Mouse (Mus musculus) forebrain, embryonic 15.5 days (tissue): ENCODE measurements around the gene Zfp341. TPM values are rescaled to one million over a fixed set of nuclear protein-coding genes. Genes with fewer than 3 reads are reported as not detected.

Source experiments
- ATAC-seq: fragments of 200-750 bp; cut with Nextera tagmentation; replicated peaks from 2 replicates; pipeline ENCODE4 v1.8.0; 2017; ENCODE audit warnings: mild to moderate bottlenecking, moderate TSS enrichment, moderate library complexity
- H3K27ac ChIP-seq: fragments of 300-500 bp; sonication (generic); replicated peaks from 2 replicates; pipeline ENCODE4 v1.5.1; 2015; ENCODE audit warnings: mild to moderate bottlenecking, inconsistent platforms
- H3K27me3 ChIP-seq: fragments of 300-500 bp; sonication (generic); 2 replicates; pipeline ENCODE4 v1.6.1; 2015; ENCODE audit warnings: inconsistent platforms
- H3K36me3 ChIP-seq: fragments of 300-500 bp; sonication (generic); 2 replicates; pipeline ENCODE4 v1.6.1; 2015; ENCODE audit warnings: mild to moderate bottlenecking, inconsistent platforms
- H3K4me1 ChIP-seq: fragments of 300-500 bp; sonication (generic); 2 replicates; pipeline ENCODE4 v1.6.1; 2015; ENCODE audit warnings: inconsistent platforms
- H3K4me2 ChIP-seq: fragments of 300-500 bp; sonication (generic); replicated peaks from 2 replicates; pipeline ENCODE4 v1.6.1; 2015; ENCODE audit warnings: mild to moderate bottlenecking, inconsistent platforms
- H3K4me3 ChIP-seq: fragments of 300-500 bp; sonication (generic); 2 replicates; pipeline ENCODE4 v1.5.1; 2015; ENCODE audit warnings: mild to moderate bottlenecking, inconsistent platforms
- H3K9ac ChIP-seq: fragments of 300-500 bp; sonication (generic); replicated peaks from 2 replicates; pipeline ENCODE4 v1.6.1; 2015; ENCODE audit warnings: mild to moderate bottlenecking, inconsistent platforms
- H3K9me3 ChIP-seq: fragments of 300-500 bp; sonication (generic); 2 replicates; pipeline ENCODE4 v1.6.1; 2016; ENCODE audit warnings: inconsistent platforms
- WGBS: fragments of 180-500 bp; shearing (Covaris S2); methylation state at CpG from one replicate; pipeline ENCODE4 v1.1.7; 2015; ENCODE audit warnings: mixed read lengths; 5-methylcytosine and 5-hydroxymethylcytosine counted together
- polyA plus RNA-seq: library from polyadenylated mRNA; unstranded; fragments of >200 nt; fragmentation: Nextera tagmentation; extraction: Ambion mirVana; gene quantifications from 2 replicates; pipeline ENCODE4 v1.2.1, GENCODE M21; 2015

The Zfp341 gene
- polyA plus RNA-seq, 1 experiment from 2014 or later = 2.7 TPM

DNA sequence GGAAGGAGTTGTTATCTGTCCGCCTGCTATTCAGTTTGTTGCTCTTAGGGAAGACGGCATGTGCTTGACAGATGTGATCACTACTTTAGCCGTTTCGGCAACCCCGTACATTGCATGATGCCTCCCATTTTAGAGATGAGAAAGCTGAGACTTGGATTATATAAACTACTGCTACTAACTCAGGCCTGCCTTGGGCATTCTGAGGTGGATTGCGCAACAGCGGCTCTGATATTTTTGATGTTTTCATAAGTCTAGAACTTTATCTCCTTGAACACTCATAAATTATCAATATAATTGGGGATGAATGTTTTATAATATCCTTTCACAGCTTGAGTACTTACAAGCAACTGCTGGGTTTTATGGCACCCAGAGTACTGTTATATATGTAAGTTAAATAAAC lies 55.6 kb downstream of the Zfp341 start:
- WGBS = 97% methylated on average over 7 of the region's 7 CpGs
- Histone ChIP-seq H3K27me3 (no peaks in the 10 kb centered on the region), H3K9me3 (no peaks in the 10 kb centered on the region), H3K4me2 (no peak overlapping the region), H3K27ac (no peak overlapping the region), H3K4me1 (peaks cover 7% of the 10 kb centered on the region; the same call in 1 of the 2 replicates), H3K9ac (no peak overlapping the region), H3K36me3 (peaks cover under 1% of the 10 kb centered on the region; the same call in 1 of the 2 replicates), H3K4me3 (no peak overlapping the region)
- ATAC-seq = no peak

- Histone ChIP-seq H3K4me2 (no peak overlapping the region), H3K27ac (no peak overlapping the region), H3K9ac (no peak overlapping the region), H3K4me3 (no peak overlapping the region), H3K4me1 (peaks cover 11% of the 10 kb centered on the region; the same call in 1 of the 2 replicates), H3K9me3 (no peaks in the 10 kb centered on the region), H3K27me3 (no peaks in the 10 kb centered on the region), H3K36me3 (no peaks in the 10 kb centered on the region)
- no peak for ATAC-seq
- WGBS = 58% methylated on average over 4 of the region's 4 CpGs
Measured at GRCm38 (mm10) chr2:154670106-154670505, 57.0 kb downstream of the Zfp341 start.

- H3K27ac ChIP-seq = no peak overlapping the region
- ATAC-seq = no peak
- H3K27me3 ChIP-seq = no peaks in the 10 kb centered on the region
- H3K36me3 ChIP-seq = no peaks in the 10 kb centered on the region
- H3K4me2 ChIP-seq = no peak overlapping the region
- no peaks in the 10 kb centered on the region for H3K9me3 ChIP-seq
- peaks cover 11% of the 10 kb centered on the region; the same call in 1 of the 2 replicates for H3K4me1 ChIP-seq
- H3K9ac ChIP-seq = no peak overlapping the region
- H3K4me3 ChIP-seq = no peak overlapping the region
- 83% methylated on average over 4 of the region's 4 CpGs for WGBS
Measured at GRCm38 (mm10) chr2:154670741-154671140, 57.6 kb downstream of the Zfp341 start.

DNA sequence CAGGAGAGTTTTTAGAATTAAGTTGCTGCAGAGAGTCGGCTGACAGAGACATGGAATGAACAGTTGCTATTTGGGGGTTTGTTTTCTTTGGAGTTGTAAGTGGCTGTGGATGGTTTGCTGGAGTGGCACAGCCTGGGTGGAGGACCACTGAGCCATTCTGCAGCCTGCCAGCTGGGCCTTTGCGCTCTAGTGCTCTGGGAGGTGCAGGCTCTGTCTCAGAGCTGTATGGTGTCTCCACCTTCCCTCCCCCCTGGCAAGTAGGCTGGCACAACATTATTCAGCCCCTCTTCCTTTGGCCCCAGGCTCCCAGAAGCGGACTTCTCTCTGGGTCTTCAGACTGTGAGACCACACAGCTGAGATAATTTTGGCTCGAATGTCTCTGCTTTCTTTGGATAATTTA lies 60.9 kb downstream of the Zfp341 start:
- no peaks in the 10 kb centered on the region for H3K27me3 ChIP-seq
- peaks cover 34% of the 10 kb centered on the region for H3K4me1 ChIP-seq
- ATAC-seq = no peak

GRCm38 (mm10) chr2:154676653-154677609 lies 63.8 kb downstream of the Zfp341 start:
- Histone ChIP-seq H3K9ac (peak overlapping the region; percentile 23; the same call in 1 of the 2 replicates), H3K27me3 (no peaks in the 10 kb centered on the region), H3K36me3 (no peaks in the 10 kb centered on the region), H3K4me3 (peak overlapping the region; percentile 21), H3K9me3 (no peaks in the 10 kb centered on the region), H3K27ac (peak overlapping the region; percentile 91), H3K4me1 (peaks cover 44% of the 10 kb centered on the region), H3K4me2 (peak overlapping the region; percentile 40)
- 48% methylated on average over 19 of the region's 19 CpGs for WGBS
- peak; percentile 75 for ATAC-seq

More for the DNA sequence above, 60.9 kb downstream of the Zfp341 start:
- Histone ChIP-seq H3K36me3 (no peaks in the 10 kb centered on the region), H3K9ac (no peak overlapping the region), H3K9me3 (no peaks in the 10 kb centered on the region), H3K27ac (no peak overlapping the region), H3K4me3 (no peak overlapping the region), H3K4me2 (no peak overlapping the region)
- 77% methylated on average over 4 of the region's 4 CpGs for WGBS

DNA sequence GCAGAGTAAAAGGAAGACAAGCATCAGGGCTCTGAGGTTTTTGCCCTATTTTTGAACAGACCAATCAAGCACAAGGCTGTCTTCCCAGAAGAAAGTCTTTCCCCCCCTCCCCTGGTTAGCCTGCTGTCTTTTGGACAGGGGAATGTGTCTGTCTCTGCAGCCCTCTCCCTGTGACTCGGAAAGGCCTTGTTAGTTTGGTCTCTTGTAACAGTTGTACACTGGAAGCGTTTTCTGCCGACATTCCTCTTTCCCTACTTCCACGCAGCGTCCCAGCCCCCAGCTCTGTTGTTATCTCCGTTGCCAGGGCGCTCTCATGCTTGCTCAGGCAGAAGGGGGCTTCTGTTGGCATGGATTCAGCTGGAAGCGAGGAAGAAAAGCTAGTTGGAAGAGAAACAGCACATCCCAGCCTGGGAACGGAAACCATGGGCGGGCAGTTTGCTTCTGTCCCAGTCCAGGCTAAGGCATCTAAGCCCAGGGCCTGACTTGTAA lies 64.6 kb downstream of the Zfp341 start:
- Histone ChIP-seq H3K4me3 (peak overlapping the region; percentile 21; the same call in 1 of the 2 replicates), H3K36me3 (no peaks in the 10 kb centered on the region), H3K27ac (peak overlapping the region; percentile 91), H3K9me3 (no peaks in the 10 kb centered on the region), H3K4me1 (peaks cover 51% of the 10 kb centered on the region), H3K9ac (peak overlapping the region; percentile 23), H3K27me3 (no peaks in the 10 kb centered on the region), H3K4me2 (peak overlapping the region; percentile 40)
- ATAC-seq = peak; percentile 85
- WGBS = under 1% methylated on average over 10 of the region's 10 CpGs

GRCm38 (mm10) chr2:154678995-154679394 lies 65.9 kb downstream of the Zfp341 start:
- H3K27ac ChIP-seq = no peak overlapping the region
- ATAC-seq = no peak
- no peak overlapping the region for H3K4me3 ChIP-seq
- no peak overlapping the region for H3K4me2 ChIP-seq
- no peak overlapping the region for H3K9ac ChIP-seq
- WGBS = 85% methylated on average over 3 of the region's 3 CpGs
- H3K4me1 ChIP-seq = peaks cover 57% of the 10 kb centered on the region
- no peaks in the 10 kb centered on the region for H3K27me3 ChIP-seq
- no peaks in the 10 kb centered on the region for H3K9me3 ChIP-seq
- no peaks in the 10 kb centered on the region for H3K36me3 ChIP-seq

GRCm38 (mm10) chr2:154680337-154680736 lies 67.2 kb downstream of the Zfp341 start:
- Histone ChIP-seq H3K27ac (no peak overlapping the region), H3K9me3 (no peaks in the 10 kb centered on the region), H3K9ac (no peak overlapping the region), H3K4me2 (no peak overlapping the region), H3K27me3 (no peaks in the 10 kb centered on the region), H3K36me3 (no peaks in the 10 kb centered on the region), H3K4me1 (peaks cover 62% of the 10 kb centered on the region), H3K4me3 (no peak overlapping the region)
- ATAC-seq = no peak
- 88% methylated on average over 2 of the region's 2 CpGs for WGBS

DNA sequence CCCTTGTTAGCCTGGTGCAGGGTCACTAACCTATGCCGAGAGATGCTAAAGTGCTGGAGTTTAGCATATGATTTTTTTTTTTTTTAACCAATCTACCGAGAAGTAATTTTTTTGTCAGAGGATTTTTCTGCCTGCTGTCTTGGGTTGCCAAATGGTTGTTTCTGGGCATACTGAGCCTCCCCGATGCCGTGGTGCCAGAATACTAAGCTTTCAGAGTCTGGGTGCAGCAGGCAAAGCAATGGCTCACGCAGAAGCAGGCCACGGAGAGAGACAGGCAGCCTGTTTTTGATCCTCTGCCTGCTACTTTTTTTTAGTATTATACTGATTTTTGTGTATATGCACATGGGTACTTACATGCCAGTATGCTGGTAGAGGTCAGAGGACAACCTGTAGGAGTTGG lies 67.8 kb downstream of the Zfp341 start:
- Histone ChIP-seq H3K27ac (no peak overlapping the region), H3K4me1 (peaks cover 64% of the 10 kb centered on the region), H3K4me3 (no peak overlapping the region), H3K9ac (no peak overlapping the region), H3K36me3 (no peaks in the 10 kb centered on the region), H3K4me2 (no peak overlapping the region), H3K9me3 (no peaks in the 10 kb centered on the region), H3K27me3 (no peaks in the 10 kb centered on the region)
- 82% methylated on average over 6 of the region's 6 CpGs for WGBS
- no peak for ATAC-seq

GRCm38 (mm10) chr2:154682712-154683111 lies 69.6 kb downstream of the Zfp341 start:
- peaks cover 50% of the 10 kb centered on the region for H3K4me1 ChIP-seq
- peak overlapping the region; percentile 66 for H3K27ac ChIP-seq
- WGBS = 14% methylated on average over 1 of the region's 1 CpGs
- H3K4me3 ChIP-seq = no peak overlapping the region
- H3K9ac ChIP-seq = peak overlapping the region; percentile 10; the same call in 1 of the 2 replicates
- ATAC-seq = no peak
- no peaks in the 10 kb centered on the region for H3K27me3 ChIP-seq
- no peaks in the 10 kb centered on the region for H3K36me3 ChIP-seq
- no peaks in the 10 kb centered on the region for H3K9me3 ChIP-seq
- H3K4me2 ChIP-seq = no peak overlapping the region

DNA sequence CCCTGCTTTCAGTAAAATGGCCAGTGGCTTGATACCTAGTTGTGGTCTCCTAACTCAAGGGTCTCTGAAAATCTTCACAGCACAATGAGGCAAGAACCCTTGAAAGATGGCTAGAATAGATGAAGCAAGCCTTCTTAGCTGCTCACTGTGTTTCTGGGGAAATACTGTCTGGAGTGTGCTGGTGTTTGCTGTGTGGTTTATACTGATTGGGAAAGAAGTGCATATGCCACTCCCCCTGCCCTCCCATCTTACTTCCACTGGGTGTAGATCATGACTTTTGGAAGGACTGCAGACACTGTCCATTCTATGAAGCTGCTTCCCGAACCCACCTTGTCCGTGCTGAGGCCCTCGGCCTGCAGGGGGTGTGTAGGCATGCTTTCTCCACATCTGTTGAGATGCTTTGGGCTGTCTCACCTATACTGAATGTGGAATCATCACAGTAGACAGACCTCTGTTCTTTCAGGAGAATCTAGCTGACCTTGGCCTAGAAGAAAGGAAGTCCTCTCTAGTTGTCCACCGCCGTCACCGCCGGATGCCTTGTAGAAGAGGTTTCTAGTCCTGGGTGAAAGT lies 71.9 kb downstream of the Zfp341 start:
- Histone ChIP-seq H3K27ac (no peak overlapping the region), H3K9ac (no peak overlapping the region), H3K4me2 (no peak overlapping the region), H3K36me3 (no peaks in the 10 kb centered on the region), H3K4me1 (peaks cover 41% of the 10 kb centered on the region), H3K4me3 (no peak overlapping the region), H3K27me3 (no peaks in the 10 kb centered on the region), H3K9me3 (no peaks in the 10 kb centered on the region)
- no peak for ATAC-seq
- 87% methylated on average over 7 of the region's 7 CpGs for WGBS

- 86% methylated on average over 3 of the region's 3 CpGs for WGBS
Measured at GRCm38 (mm10) chr2:154685772-154686171, 72.7 kb downstream of the Zfp341 start.

More at GRCm38 (mm10) chr2:154685772-154686171, 72.7 kb downstream of the Zfp341 start:
- Histone ChIP-seq H3K9ac (no peak overlapping the region), H3K9me3 (no peaks in the 10 kb centered on the region), H3K4me3 (no peak overlapping the region), H3K4me2 (no peak overlapping the region), H3K36me3 (peaks cover 7% of the 10 kb centered on the region; the same call in 1 of the 2 replicates), H3K27ac (no peak overlapping the region), H3K27me3 (no peaks in the 10 kb centered on the region), H3K4me1 (peaks cover 35% of the 10 kb centered on the region)
- ATAC-seq = no peak
